Mouse (Mus musculus) pancreas, adult 10 weeks (tissue): Measurements from ENCODE around the gene Rdh1. TPM values are rescaled to one million over a fixed set of nuclear protein-coding genes. Genes with fewer than 3 reads are reported as not detected.

Source experiments
- polyA plus RNA-seq: library from polyadenylated mRNA; stranded (reverse); fragments of 350-450 nt; fragmentation: Illumina TruSeq; extraction: RNeasy Lipid Tissue Mini Kit (QIAGEN cat#74804); gene quantifications from one replicate; pipeline ENCODE4 v1.2.3, GENCODE M21; 2015; ENCODE audit warnings: low read depth, low replicate concordance; ENCODE audit not compliant: insufficient read depth

The Rdh1 gene
- not detected for polyA plus RNA-seq

GRCm38 (mm10) chr10:127759181-127760110, at the start of gene Rdh1, which contains the start of gene Rdh16f1:
Gene Rdh1 (plus strand): TSS chr10:127759721.
Gene Rdh16f1 (plus strand): TSS chr10:127759787.

GRCm38 (mm10) chr10:127724178-127724577, 35.3 kb upstream of the Rdh1 start, which contains the start of gene Tac2:
Gene Tac2 (plus strand): TSS chr10:127724478.

GRCm38 (mm10) chr10:127739083-127739660, 20.3 kb upstream of the Rdh1 start, which contains the start of gene Zbtb39:
Gene Zbtb39 (plus strand): TSS chr10:127739538.

DNA sequence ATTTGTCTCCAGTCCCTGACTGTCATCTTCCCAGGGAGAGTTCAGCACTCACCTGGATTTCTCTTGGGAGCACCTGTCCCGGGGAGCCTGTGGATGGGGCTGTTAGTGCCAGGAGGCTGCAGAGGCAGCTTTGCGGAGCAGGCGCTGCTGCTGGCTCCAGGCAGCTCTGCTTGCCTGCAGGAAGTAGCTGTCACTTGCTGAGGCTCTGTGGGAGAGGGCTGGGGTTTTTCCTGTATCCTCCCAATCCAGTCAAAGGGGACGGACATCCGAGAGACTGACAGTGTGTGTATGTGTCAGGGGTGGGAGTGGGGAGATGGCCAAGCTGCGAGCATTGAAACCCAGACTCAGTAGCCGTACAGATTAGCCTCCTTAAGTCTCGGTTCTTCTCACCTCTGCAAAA, 8.0 kb upstream of the Rdh1 start, which contains the start of gene Gpr182:
Gene Gpr182, minus strand, starts transcription at position 185 of the 400 bp plus-strand sequence.

DNA sequence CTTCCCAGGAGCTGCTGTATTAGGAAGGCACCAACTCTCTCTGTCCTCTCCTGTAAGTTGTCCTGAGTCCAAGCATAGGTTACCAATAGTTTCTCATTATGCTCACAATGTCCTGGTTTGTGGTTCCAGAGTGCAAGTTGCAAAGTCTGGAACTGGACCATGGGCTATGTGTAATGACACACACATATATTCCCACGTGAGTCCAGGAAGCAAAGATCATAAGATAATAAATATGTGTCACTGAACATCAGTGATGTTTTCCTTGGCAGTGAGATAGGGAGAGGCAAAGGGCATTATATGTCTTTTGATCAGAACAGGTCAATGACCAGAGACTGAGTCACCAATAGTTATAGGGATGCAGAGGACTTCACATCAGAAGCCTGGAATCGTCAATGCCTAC, 16.5 kb downstream of the Rdh1 start, which contains the start of gene Rdh9:
Gene Rdh9, plus strand, starts transcription at position 376 of the 400 bp plus-strand sequence.

GRCm38 (mm10) chr10:127800891-127801290, 41.4 kb downstream of the Rdh1 start, which contains the start of gene Rdh16:
Gene Rdh16 (plus strand): TSS chr10:127801152.

Other genes with a start within 250 kb of the Rdh1 start
- 6.8 TPM for gene Ndufa4l2, start 244.8 kb upstream of the Rdh1 start, polyA plus RNA-seq
- gene Shmt2, start 237.3 kb upstream of the Rdh1 start, polyA plus RNA-seq, result 42.1 TPM
- gene Nxph4, start 225.2 kb upstream of the Rdh1 start, polyA plus RNA-seq, result not detected
- 48.1 TPM for gene Lrp1, start 138.6 kb upstream of the Rdh1 start, polyA plus RNA-seq
- 21.8 TPM for gene Stat6, start 116.7 kb upstream of the Rdh1 start, polyA plus RNA-seq
- 1.2 TPM for gene Nemp1, start 92.8 kb upstream of the Rdh1 start, polyA plus RNA-seq
- 5.6 TPM for gene Nab2, start 91.2 kb upstream of the Rdh1 start, polyA plus RNA-seq
- gene Myo1a, start 54.6 kb upstream of the Rdh1 start, polyA plus RNA-seq, result not detected
- gene Tac2, start 35.2 kb upstream of the Rdh1 start, polyA plus RNA-seq, result not detected
- gene Zbtb39, start 20.2 kb upstream of the Rdh1 start, polyA plus RNA-seq, result 1.8 TPM
- gene Gpr182, start 8.0 kb upstream of the Rdh1 start, polyA plus RNA-seq, result 0.79 TPM
- gene Rdh16f1, start 66 bp downstream of the Rdh1 start, polyA plus RNA-seq, result not detected
- gene Rdh9, start 16.7 kb downstream of the Rdh1 start, polyA plus RNA-seq, result not detected
- gene Rdh16, start 41.4 kb downstream of the Rdh1 start, polyA plus RNA-seq, result not detected
- gene Rdh19, start 90.2 kb downstream of the Rdh1 start, polyA plus RNA-seq, result not detected
- gene Rdh16f2, start 106.8 kb downstream of the Rdh1 start, polyA plus RNA-seq, result not detected
- gene Rdh7, start 129.1 kb downstream of the Rdh1 start, polyA plus RNA-seq, result not detected
- gene Sdr9c7, start 138.8 kb downstream of the Rdh1 start, polyA plus RNA-seq, result 5.4 TPM
- not detected for gene Hsd17b6, start 247.9 kb downstream of the Rdh1 start, polyA plus RNA-seq